8 mouse cellular contexts compared by ENCODE assay signal in the genomic region with DNA sequence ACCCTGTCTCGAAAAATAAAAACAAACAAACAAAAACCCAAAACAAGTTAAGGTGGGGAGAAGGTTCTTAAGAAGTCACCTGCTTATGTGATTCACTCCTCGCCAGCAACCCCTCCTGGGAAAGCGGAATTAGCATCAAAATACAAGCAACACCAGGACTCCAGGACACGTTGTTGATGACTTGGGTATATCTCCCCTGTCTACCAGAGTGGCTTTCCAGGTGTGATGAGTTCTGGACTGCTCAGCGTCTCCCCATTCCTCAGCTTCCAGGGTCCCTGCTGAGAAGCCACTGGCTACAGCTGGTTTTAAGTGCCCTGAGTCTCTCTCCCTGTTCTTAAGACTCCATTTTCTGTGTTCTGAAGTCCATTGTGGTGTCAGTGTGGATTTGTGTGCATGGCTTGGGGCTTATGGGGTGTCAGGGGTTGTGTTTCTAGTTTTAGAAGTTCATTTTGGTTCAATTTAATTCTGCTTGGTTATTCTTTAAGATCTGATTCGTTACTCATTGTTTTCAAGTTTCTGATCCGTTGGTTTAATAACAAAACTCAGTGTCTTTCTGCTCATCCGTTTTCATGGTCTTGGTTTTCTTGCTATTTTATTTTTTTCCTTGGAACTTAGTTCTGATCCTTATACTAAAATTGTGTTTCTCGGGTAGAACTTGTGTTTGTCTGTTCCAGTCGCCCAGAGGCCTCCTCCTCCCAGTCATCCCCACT. TPM values are rescaled to one million over a fixed set of nuclear protein-coding genes. Genes with fewer than 3 reads are reported as not detected.
A peak's percentile ranks its signal among the peaks of the same experiment; 100 is the strongest.
DNase-seq lines count a peak whose midpoint lies in the region; ATAC-seq and TF ChIP-seq lines count a peak whose summit lies in the region.

No protein-coding gene starts in this region.

- no peak for DNase-seq in liver, adult 2 months (ENCODE audit: extremely low read depth, low read depth, low spot score)
- no peak for DNase-seq in liver
- no peak for DNase-seq in left cerebral cortex, postnatal 25 days (ENCODE audit: low spot score in 2 of 2)
- no peak for DNase-seq in ovary, postnatal 10 days (ENCODE audit: low spot score)
- DNase-seq in gastrocnemius, adult 8-10 months (ENCODE audit: low spot score in 2 of 2), result no peak

- intact Hi-C loops in left cerebral cortex, postnatal 25 days (cut with DNase I), result no loop called here

- ATAC-seq in forebrain, embryonic 12.5 days (ENCODE audit: low FRiP score), result no peak
- ATAC-seq in limb, embryonic 12.5 days (ENCODE audit: insufficient number of reproducible peaks, insufficient read depth, low FRiP score, low TSS enrichment, low read depth), result no peak

- TF ChIP-seq POLR2A in liver, adult 2 months (IDR thresholded peaks at IDR 0.05; ENCODE audit: extremely low read depth, insufficient read depth, low read length), result no peak
- no peak for TF ChIP-seq POLR2A in small intestine, adult 2 months (IDR thresholded peaks at IDR 0.05; ENCODE audit: low read depth, low read length)

- WGBS in liver, adult 2 months, result 64% methylated on average over 10 of the region's 10 CpGs
- 62% methylated on average over 10 of the region's 10 CpGs for WGBS in forebrain, embryonic 12.5 days
- WGBS in limb, embryonic 12.5 days, result 67% methylated on average over 10 of the region's 10 CpGs
- WGBS in small intestine, adult 2 months, result 48% methylated on average over 10 of the region's 10 CpGs

- H3K4me3 ChIP-seq in liver, adult 2 months (ENCODE audit: insufficient read depth, low read depth, low read length), result 0 out of 2 replicates have a peak overlapping the region, but pooled peaks have one; percentile 45
- H3K4me3 ChIP-seq in forebrain, embryonic 12.5 days (replicated peaks), result 0 out of 2 replicates have a peak overlapping the region, but pooled peaks have one; percentile 4
- H3K4me3 ChIP-seq in limb, embryonic 12.5 days (replicated peaks), result peak overlapping the region; percentile 34
- peak overlapping the region; percentile 63 for H3K4me3 ChIP-seq in small intestine, adult 2 months (ENCODE audit: low read depth, low read length)

- no peak for TF ChIP-seq CTCF in liver, adult 2 months (IDR thresholded peaks at IDR 0.05; ENCODE audit: low read depth, low read length)
- no peak for TF ChIP-seq CTCF in small intestine, adult 2 months (IDR thresholded peaks at IDR 0.05; ENCODE audit: extremely low read depth, insufficient read length, insufficient replicate concordance, low read depth, low read length)

- H3K9me3 ChIP-seq in forebrain, embryonic 12.5 days, result no peaks in the 10 kb centered on the region
- H3K9me3 ChIP-seq in limb, embryonic 12.5 days, result no peaks in the 10 kb centered on the region; the same call in 1 of the 2 replicates

- no peaks in the 10 kb centered on the region for H3K27me3 ChIP-seq in liver, adult 2 months (ENCODE audit: control insufficient read depth, insufficient read depth, low read length)
- H3K27me3 ChIP-seq in forebrain, embryonic 12.5 days, result no peaks in the 10 kb centered on the region
- H3K27me3 ChIP-seq in limb, embryonic 12.5 days, result no peaks in the 10 kb centered on the region
- H3K27me3 ChIP-seq in small intestine, adult 2 months (ENCODE audit: control insufficient read depth, insufficient read depth, low read length), result no peaks in the 10 kb centered on the region

- H3K79me2 ChIP-seq in liver, adult 2 months (ENCODE audit: control insufficient read depth, insufficient read depth, low read length), result peaks cover 41% of the 10 kb centered on the region

- H3K4me1 ChIP-seq in liver, adult 2 months (ENCODE audit: control insufficient read depth, insufficient read depth, low read length), result peaks cover 7% of the 10 kb centered on the region
- peaks cover 21% of the 10 kb centered on the region for H3K4me1 ChIP-seq in forebrain, embryonic 12.5 days
- H3K4me1 ChIP-seq in limb, embryonic 12.5 days (replicated peaks), result peaks cover 18% of the 10 kb centered on the region
- H3K4me1 ChIP-seq in small intestine, adult 2 months (ENCODE audit: control insufficient read depth, insufficient read depth, insufficient read length, low read length), result peaks cover 25% of the 10 kb centered on the region

- no peaks in the 10 kb centered on the region for H3K36me3 ChIP-seq in liver, adult 2 months (ENCODE audit: control insufficient read depth, insufficient read depth, low read length)
- no peaks in the 10 kb centered on the region for H3K36me3 ChIP-seq in forebrain, embryonic 12.5 days (replicated peaks)
- H3K36me3 ChIP-seq in limb, embryonic 12.5 days, result no peaks in the 10 kb centered on the region
- H3K36me3 ChIP-seq in small intestine, adult 2 months (ENCODE audit: control insufficient read depth, insufficient read depth, low read length), result peaks cover 3% of the 10 kb centered on the region

- H3K27ac ChIP-seq in liver, adult 2 months (replicated peaks; ENCODE audit: insufficient read depth, low read depth, low read length), result peak overlapping the region; percentile 24
- peak overlapping the region; percentile 50; the same call in 1 of the 2 replicates for H3K27ac ChIP-seq in forebrain, embryonic 12.5 days
- H3K27ac ChIP-seq in limb, embryonic 12.5 days, result peak overlapping the region; percentile 91
- peak overlapping the region; percentile 92 for H3K27ac ChIP-seq in small intestine, adult 2 months (ENCODE audit: insufficient read depth, low read depth, low read length)

- peak overlapping the region; percentile 44 for H3K4me2 ChIP-seq in forebrain, embryonic 12.5 days
- H3K4me2 ChIP-seq in limb, embryonic 12.5 days, result peak overlapping the region; percentile 67

- H3K9ac ChIP-seq in liver, adult 2 months (ENCODE audit: low read depth, low read length), result peak overlapping the region; percentile 59
- no peak overlapping the region for H3K9ac ChIP-seq in forebrain, embryonic 12.5 days
- peak overlapping the region; percentile 60 for H3K9ac ChIP-seq in limb, embryonic 12.5 days (replicated peaks)

RNA-seq across cellular contexts. Expression of a gene that starts 7.7 kb away (rescaled TPM):
- 26.8 and 30.5 TPM in 2 replicates for total RNA-seq in liver, adult 2 months (2014; rRNA removed)
- polyA plus RNA-seq in liver, adult 2 months (2012; rRNA removed), result 19.7 and 22.2 TPM in 2 replicates
- 12.1 and 15.1 TPM in 2 replicates for polyA plus RNA-seq in forebrain, embryonic 12.5 days (2016; fragmentation: Nextera tagmentation; extraction: Ambion mirVana)
- 28.9 and 30.6 TPM in 2 replicates for polyA plus RNA-seq in limb, embryonic 12.5 days (2016; fragmentation: Nextera tagmentation; extraction: Ambion mirVana)
- polyA plus RNA-seq in small intestine, adult 2 months (2012; rRNA removed), result 28.0 and 66.3 TPM in 2 replicates
- total RNA-seq in left cerebral cortex, postnatal 25 days (2021), result 10 to 100 TPM; 13.1 to 13.2 TPM
- total RNA-seq in gastrocnemius, adult 8-10 months (2022), result 10 to 100 TPM; 26.5 to 28.7 (median 27.9) TPM

Comparison
In these comparisons a context has a peak if more than half of its experiments do, and no peak if none do; other contexts are left out.
1. H3K27ac ChIP-seq: peak in every context shown above with its lines; median percentile 92 in small intestine, adult 2 months; 91 in limb, embryonic 12.5 days; 50 in forebrain, embryonic 12.5 days; 24 in liver, adult 2 months.
2. H3K4me3 ChIP-seq: peak in every context shown above with its lines; median percentile 63 in small intestine, adult 2 months; 45 in liver, adult 2 months; 34 in limb, embryonic 12.5 days; 4 in forebrain, embryonic 12.5 days.